Mouse (Mus musculus) intestine, embryonic 16.5 days (tissue): ENCODE measurements around the gene Cttnbp2nl. TPM values are rescaled to one million over a fixed set of nuclear protein-coding genes. Genes with fewer than 3 reads are reported as not detected.

Source experiments
- ATAC-seq: fragments of 200-750 bp; cut with Nextera tagmentation; 2 replicates; pipeline ENCODE4 v1.8.0; 2017; ENCODE audit warnings: moderate TSS enrichment, moderate library complexity
- H3K27ac ChIP-seq: fragments of 300-500 bp; sonication (generic); 2 replicates; pipeline ENCODE4 v1.5.1; 2014; ENCODE audit warnings: mild to moderate bottlenecking, low read length
- H3K27me3 ChIP-seq: fragments of 300-500 bp; sonication (generic); replicated peaks from 2 replicates; pipeline ENCODE4 v1.6.1; 2014; ENCODE audit warnings: low read length, control low read depth, mixed read lengths; ENCODE audit not compliant: control insufficient read depth, insufficient read depth
- H3K36me3 ChIP-seq: fragments of 300-500 bp; sonication (generic); 2 replicates; pipeline ENCODE4 v1.6.1; 2014; ENCODE audit warnings: low read length, control low read depth; ENCODE audit not compliant: control insufficient read depth, insufficient read depth
- H3K4me1 ChIP-seq: fragments of 300-500 bp; sonication (generic); 2 replicates; pipeline ENCODE4 v1.6.1; 2014; ENCODE audit warnings: low read length, control low read depth, mixed read lengths; ENCODE audit not compliant: control insufficient read depth, insufficient read depth
- H3K4me2 ChIP-seq: fragments of 300-500 bp; sonication (generic); 2 replicates; pipeline ENCODE4 v1.6.1; 2014; ENCODE audit warnings: low read depth, low read length, control low read depth
- H3K4me3 ChIP-seq: fragments of 300-500 bp; sonication (generic); 2 replicates; pipeline ENCODE4 v1.5.1; 2014; ENCODE audit warnings: mild to moderate bottlenecking, low read length
- H3K9ac ChIP-seq: fragments of 300-500 bp; sonication (generic); 2 replicates; pipeline ENCODE4 v1.6.1; 2014; ENCODE audit warnings: low read depth, low read length
- H3K9me3 ChIP-seq: fragments of 300-500 bp; sonication (generic); 2 replicates; pipeline ENCODE4 v1.6.1; 2016; ENCODE audit warnings: low read length, control low read depth; ENCODE audit not compliant: control insufficient read depth
- WGBS: fragments of 180-500 bp; shearing (Covaris S2); extraction: QIAGEN DNeasy Blood & Tissue Kit; methylation state at CpG from one replicate; pipeline ENCODE4 v1.1.7; 2014; 5-methylcytosine and 5-hydroxymethylcytosine counted together
- polyA plus RNA-seq: library from polyadenylated mRNA; unstranded; fragments of >200 nt; fragmentation: Nextera tagmentation; extraction: Ambion mirVana; gene quantifications from 2 replicates; pipeline ENCODE4 v1.2.1, GENCODE M21; 2015

Gene Cttnbp2nl
- polyA plus RNA-seq, 1 experiment from 2014 or later = 19.0 TPM

- H3K36me3 ChIP-seq = peaks cover 16% of the 10 kb centered on the region; the same call in 1 of the 2 replicates
- no peak for ATAC-seq
These were observed 44.9 kb downstream of the Cttnbp2nl start for GRCm38 (mm10) chr3:105008070-105008469.

GRCm38 (mm10) chr3:105006101-105006500 lies 46.8 kb downstream of the Cttnbp2nl start:
- Histone ChIP-seq H3K27ac (no peak overlapping the region), H3K27me3 (no peaks in the 10 kb centered on the region), H3K36me3 (peaks cover 16% of the 10 kb centered on the region; the same call in 1 of the 2 replicates), H3K4me3 (no peak overlapping the region), H3K4me1 (no peaks in the 10 kb centered on the region; the same call in 1 of the 2 replicates), H3K4me2 (no peak overlapping the region), H3K9me3 (no peaks in the 10 kb centered on the region), H3K9ac (no peak overlapping the region)
- ATAC-seq = no peak
- WGBS = 95% methylated on average over 6 of the region's 6 CpGs

More at GRCm38 (mm10) chr3:105008070-105008469, 44.9 kb downstream of the Cttnbp2nl start:
- Histone ChIP-seq H3K27me3 (no peaks in the 10 kb centered on the region), H3K9ac (no peak overlapping the region), H3K4me1 (no peaks in the 10 kb centered on the region), H3K27ac (no peak overlapping the region), H3K4me2 (no peak overlapping the region), H3K9me3 (no peaks in the 10 kb centered on the region), H3K4me3 (no peak overlapping the region)
- WGBS = 58% methylated on average over 9 of the region's 9 CpGs

- peaks cover 12% of the 10 kb centered on the region; the same call in 1 of the 2 replicates for H3K36me3 ChIP-seq
- H3K9ac ChIP-seq = no peak overlapping the region
- H3K4me1 ChIP-seq = no peaks in the 10 kb centered on the region; the same call in 1 of the 2 replicates
- no peak overlapping the region for H3K4me3 ChIP-seq
- 88% methylated on average over 20 of the region's 20 CpGs for WGBS
- H3K27ac ChIP-seq = no peak overlapping the region
- ATAC-seq = no peak
- no peaks in the 10 kb centered on the region for H3K27me3 ChIP-seq
- no peak overlapping the region for H3K4me2 ChIP-seq
- no peaks in the 10 kb centered on the region for H3K9me3 ChIP-seq
These were observed 47.3 kb downstream of the Cttnbp2nl start for GRCm38 (mm10) chr3:105005561-105006065.

- no peaks in the 10 kb centered on the region; the same call in 1 of the 2 replicates for H3K4me1 ChIP-seq
- no peak overlapping the region for H3K4me3 ChIP-seq
- H3K9ac ChIP-seq = no peak overlapping the region
- no peak overlapping the region for H3K27ac ChIP-seq
- no peaks in the 10 kb centered on the region for H3K27me3 ChIP-seq
- no peak overlapping the region for H3K4me2 ChIP-seq
- peaks cover 12% of the 10 kb centered on the region; the same call in 1 of the 2 replicates for H3K36me3 ChIP-seq
- 91% methylated on average over 10 of the region's 10 CpGs for WGBS
- H3K9me3 ChIP-seq = no peaks in the 10 kb centered on the region
- no peak for ATAC-seq
These were observed 47.9 kb downstream of the Cttnbp2nl start for GRCm38 (mm10) chr3:105005011-105005410.

- no peaks in the 10 kb centered on the region for H3K27me3 ChIP-seq
- no peak overlapping the region for H3K4me3 ChIP-seq
- 88% methylated on average over 14 of the region's 14 CpGs for WGBS
- no peak overlapping the region for H3K27ac ChIP-seq
- no peak overlapping the region for H3K4me2 ChIP-seq
- H3K36me3 ChIP-seq = peaks cover 12% of the 10 kb centered on the region; the same call in 1 of the 2 replicates
- no peak overlapping the region for H3K9ac ChIP-seq
- H3K9me3 ChIP-seq = no peaks in the 10 kb centered on the region
- ATAC-seq = no peak
- H3K4me1 ChIP-seq = no peaks in the 10 kb centered on the region; the same call in 1 of the 2 replicates
These were observed 48.9 kb downstream of the Cttnbp2nl start for GRCm38 (mm10) chr3:105003960-105004463.

- no peaks in the 10 kb centered on the region; the same call in 1 of the 2 replicates for H3K4me1 ChIP-seq
- no peak for ATAC-seq
- H3K36me3 ChIP-seq = peaks cover 8% of the 10 kb centered on the region; the same call in 1 of the 2 replicates
- no peak overlapping the region for H3K4me2 ChIP-seq
- 62% methylated on average over 6 of the region's 6 CpGs for WGBS
- H3K9me3 ChIP-seq = no peaks in the 10 kb centered on the region
- no peak overlapping the region for H3K4me3 ChIP-seq
- no peak overlapping the region for H3K9ac ChIP-seq
- H3K27me3 ChIP-seq = no peaks in the 10 kb centered on the region
- H3K27ac ChIP-seq = no peak overlapping the region
These were observed 51.6 kb downstream of the Cttnbp2nl start for GRCm38 (mm10) chr3:105001374-105001773.

GRCm38 (mm10) chr3:105000561-105000960 lies 52.4 kb downstream of the Cttnbp2nl start:
- Histone ChIP-seq H3K36me3 (peaks cover 7% of the 10 kb centered on the region; the same call in 1 of the 2 replicates), H3K27ac (no peak overlapping the region), H3K4me1 (no peaks in the 10 kb centered on the region; the same call in 1 of the 2 replicates), H3K4me3 (no peak overlapping the region), H3K4me2 (no peak overlapping the region), H3K9me3 (no peaks in the 10 kb centered on the region), H3K27me3 (no peaks in the 10 kb centered on the region), H3K9ac (no peak overlapping the region)
- peak; percentile 38 for ATAC-seq
- 41% methylated on average over 8 of the region's 8 CpGs for WGBS

- no peak overlapping the region for H3K27ac ChIP-seq
- H3K36me3 ChIP-seq = no peaks in the 10 kb centered on the region
- H3K4me2 ChIP-seq = no peak overlapping the region
- 56% methylated on average over 6 of the region's 6 CpGs for WGBS
- no peak overlapping the region for H3K9ac ChIP-seq
- no peak overlapping the region for H3K4me3 ChIP-seq
- no peak for ATAC-seq
- no peaks in the 10 kb centered on the region for H3K9me3 ChIP-seq
- H3K4me1 ChIP-seq = peaks cover 10% of the 10 kb centered on the region
- H3K27me3 ChIP-seq = no peaks in the 10 kb centered on the region
These were observed 55.4 kb downstream of the Cttnbp2nl start for GRCm38 (mm10) chr3:104997563-104997962.

- H3K4me3 ChIP-seq = no peak overlapping the region
- no peak overlapping the region for H3K27ac ChIP-seq
- no peak for ATAC-seq
- no peaks in the 10 kb centered on the region for H3K36me3 ChIP-seq
- no peaks in the 10 kb centered on the region for H3K9me3 ChIP-seq
- H3K4me1 ChIP-seq = peaks cover 10% of the 10 kb centered on the region
- H3K9ac ChIP-seq = no peak overlapping the region
- H3K27me3 ChIP-seq = no peaks in the 10 kb centered on the region
- H3K4me2 ChIP-seq = no peak overlapping the region
- 77% methylated on average over 7 of the region's 7 CpGs for WGBS
These were observed 57.2 kb downstream of the Cttnbp2nl start for GRCm38 (mm10) chr3:104995707-104996106.
